Mouse (Mus musculus): ENCODE data around the gene Fam110a.

The Fam110a gene

DNA sequence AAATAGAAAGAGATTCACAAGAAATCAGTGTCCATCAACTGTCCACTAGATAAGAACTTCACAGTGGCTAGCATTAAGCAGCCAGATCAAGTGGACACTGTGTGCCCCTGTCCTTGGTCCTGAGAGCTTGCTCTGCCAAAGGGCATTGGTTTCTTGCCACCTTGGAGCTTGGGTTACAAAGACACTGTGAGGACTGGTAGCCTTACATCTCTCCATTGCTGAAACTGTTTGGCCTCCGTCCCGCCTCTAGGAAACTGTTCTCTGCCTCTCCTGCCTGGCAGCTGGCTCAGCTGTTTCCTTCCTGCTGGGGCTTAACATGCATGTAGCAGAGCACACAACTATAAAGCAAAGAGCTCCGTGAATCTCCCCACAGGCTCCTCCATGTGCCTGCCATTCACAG is 42.1 kb downstream of the Fam110a start:
- no peak for DNase-seq (ENCODE audit: low spot score in 2 of 2)

DNA sequence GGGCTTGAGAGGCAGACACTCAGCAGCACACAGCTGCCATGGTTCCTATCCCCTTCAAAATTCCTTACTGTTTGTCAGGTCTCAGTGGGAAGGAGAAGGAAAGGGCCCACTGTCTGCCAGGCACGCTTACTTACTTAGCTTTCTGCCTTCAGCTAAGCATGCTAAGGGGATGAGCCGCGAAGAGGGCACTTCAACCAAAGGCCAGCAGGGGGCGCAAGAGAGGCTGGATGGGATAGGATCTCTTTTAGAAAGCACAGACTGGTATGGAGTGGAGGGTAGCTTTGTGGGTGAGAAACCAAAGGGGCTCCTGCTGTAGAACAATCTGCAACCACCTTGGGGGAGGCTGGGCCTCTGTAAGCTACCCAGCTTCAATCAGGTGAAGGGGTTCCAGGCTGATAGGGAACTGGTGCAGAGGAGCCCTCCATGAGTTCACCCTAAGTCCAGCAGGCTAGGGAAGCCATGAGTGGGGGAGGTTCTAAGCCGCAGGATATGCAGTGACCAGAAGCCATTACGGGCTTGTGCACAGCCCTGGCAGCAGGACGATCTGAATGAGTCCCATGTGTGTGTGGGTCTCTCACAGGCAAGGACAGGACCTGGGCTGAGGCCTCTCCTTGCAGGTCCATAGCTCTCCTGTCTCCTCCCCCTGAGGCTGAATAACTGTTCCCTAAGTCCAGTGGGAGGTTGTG is 49.5 kb downstream of the Fam110a start:
- peak in 1 of 2 experiments; percentile 54 for DNase-seq (ENCODE audit: low spot score in 2 of 2)

DNA sequence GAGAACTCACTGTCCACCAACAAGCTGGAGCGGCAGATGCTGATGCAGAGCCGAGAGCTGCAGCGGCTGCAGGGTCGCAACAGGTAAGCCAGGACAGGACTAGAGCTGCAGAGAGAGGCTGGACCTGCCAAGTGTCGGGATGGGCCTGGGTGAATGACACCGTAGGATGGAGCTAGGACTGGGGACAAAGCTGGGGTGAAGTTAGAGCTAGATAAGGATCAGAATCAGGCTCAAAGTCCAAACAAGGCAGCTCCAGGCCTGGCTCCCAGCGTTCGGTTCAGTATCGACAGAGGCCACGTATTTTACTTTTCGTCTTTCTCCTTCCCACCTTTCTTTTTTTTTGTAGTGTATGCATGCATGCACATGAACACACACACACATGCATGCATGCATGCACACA is 52.9 kb downstream of the Fam110a start:
- DNase-seq (ENCODE audit: low spot score in 2 of 2) = no peak

DNA sequence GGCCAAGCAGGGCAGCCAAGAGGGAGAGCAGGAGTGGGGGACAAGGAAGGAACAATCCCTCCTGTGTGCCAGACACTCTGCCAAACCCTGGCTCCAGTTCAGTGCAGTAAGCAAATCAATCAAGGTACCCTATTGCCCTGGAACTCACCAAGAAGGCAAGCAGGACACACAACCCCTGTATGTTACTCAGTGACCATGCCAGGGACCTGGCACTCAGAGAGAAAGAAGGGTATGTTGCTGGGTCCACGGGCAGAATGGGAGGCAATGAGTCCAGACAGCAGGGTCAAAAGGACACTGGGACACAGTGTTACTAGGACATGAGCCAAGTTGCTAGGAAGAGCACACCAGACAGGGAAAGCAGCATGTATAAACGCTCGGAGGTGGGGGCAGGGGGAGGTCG is 54.3 kb downstream of the Fam110a start:
- no peak for DNase-seq (ENCODE audit: low spot score in 2 of 2)

DNA sequence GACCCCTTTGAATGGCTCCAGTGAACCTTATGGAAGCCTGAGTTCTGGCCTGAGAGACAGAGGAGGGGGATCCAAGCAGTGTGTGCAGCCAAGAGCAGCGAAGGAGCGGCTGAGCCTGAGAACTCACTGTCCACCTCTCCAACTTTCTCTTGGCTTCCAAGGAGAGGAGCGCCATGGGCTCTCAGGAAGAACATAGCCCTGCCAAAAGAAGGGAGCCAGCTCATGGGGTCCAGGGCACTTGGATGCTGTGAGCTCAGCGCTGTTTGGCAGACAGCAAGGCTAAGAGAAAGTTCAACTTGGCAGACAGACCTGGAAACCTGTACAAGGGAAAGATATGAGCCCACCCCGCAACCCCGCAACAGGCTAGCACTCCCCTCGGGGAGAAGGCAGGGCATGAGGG is 55.7 kb downstream of the Fam110a start:
- no peak for DNase-seq (ENCODE audit: low spot score in 2 of 2)

DNA sequence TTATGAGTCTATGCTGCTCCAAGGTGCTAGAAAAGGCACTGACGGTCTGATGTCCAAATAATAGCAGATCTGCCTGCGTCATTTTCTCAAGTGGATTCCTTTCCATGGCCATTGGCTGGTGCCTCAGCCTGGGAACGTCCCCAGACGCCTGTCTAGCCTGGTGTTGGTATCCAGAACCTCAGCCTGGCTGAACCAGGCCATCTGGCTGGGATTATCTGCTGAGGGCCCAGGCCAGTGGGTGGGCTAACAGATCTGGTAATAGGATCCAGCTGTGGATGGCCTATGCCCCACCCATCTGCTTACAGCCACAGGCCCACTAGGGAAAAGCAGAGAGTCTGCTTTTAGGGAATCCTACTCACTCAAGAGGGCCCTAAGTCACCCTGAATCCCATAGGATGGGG is 58.4 kb downstream of the Fam110a start:
- no peak for DNase-seq (ENCODE audit: low spot score in 2 of 2)

DNA sequence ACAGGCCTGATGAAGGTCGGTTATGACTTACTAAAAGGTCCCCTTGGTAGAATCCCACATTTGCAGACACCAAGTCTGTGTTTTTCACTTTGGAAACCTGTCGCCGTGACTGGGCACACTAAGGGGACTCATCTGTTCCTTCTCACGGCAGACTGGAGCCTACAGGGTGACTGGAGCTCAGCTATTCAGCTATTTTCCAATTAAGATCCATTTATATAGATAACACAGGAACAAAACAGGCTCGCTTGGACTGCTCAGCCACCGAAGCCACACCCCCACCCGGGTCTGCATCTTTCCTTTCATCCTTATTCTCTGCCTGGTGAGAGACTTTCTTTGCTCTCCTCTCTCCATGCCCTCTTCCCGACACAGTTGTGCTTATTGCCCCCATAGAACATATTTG is 59.0 kb downstream of the Fam110a start:
- DNase-seq (ENCODE audit: low spot score in 2 of 2) = no peak
